7 mouse cellular contexts compared by ENCODE assay signal in the genomic region with DNA sequence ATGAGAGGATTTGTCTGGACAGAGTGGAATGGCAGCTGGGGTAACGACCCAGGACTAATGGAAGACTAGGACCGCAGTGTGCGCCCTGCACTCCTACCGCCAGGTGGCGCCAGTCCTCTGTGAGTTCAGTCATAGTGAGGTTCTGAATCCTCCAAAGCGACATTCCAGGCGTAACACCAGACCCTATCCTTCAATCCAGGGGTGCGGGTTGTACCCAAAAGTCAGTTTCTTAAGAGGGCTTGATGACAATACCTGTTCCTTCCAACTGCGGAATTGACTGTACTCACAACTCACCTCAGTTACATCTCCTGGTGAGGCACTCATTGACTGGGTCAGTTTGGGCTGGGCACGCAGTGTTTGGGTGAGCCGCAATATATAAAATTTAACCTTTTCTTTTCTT. TPM values are rescaled to one million over a fixed set of nuclear protein-coding genes. Genes with fewer than 3 reads are reported as not detected.
DNase-seq lines count a peak whose midpoint lies in the region; ATAC-seq and TF ChIP-seq lines count a peak whose summit lies in the region.

No protein-coding gene starts in this region.

- no peaks in the 10 kb centered on the region for H3K4me1 ChIP-seq in intestine, embryonic 14.5 days (replicated peaks; ENCODE audit: control insufficient read depth, insufficient read depth, low read length)
- no peaks in the 10 kb centered on the region for H3K4me1 ChIP-seq in limb, embryonic 10.5 days
- no peaks in the 10 kb centered on the region for H3K4me1 ChIP-seq in midbrain, embryonic 11.5 days (ENCODE audit: control insufficient read depth, insufficient read depth, low read length)
- H3K4me1 ChIP-seq in small intestine, adult 2 months (ENCODE audit: control insufficient read depth, insufficient read depth, insufficient read length, low read length) = peaks cover 6% of the 10 kb centered on the region; the same call in 1 of the 2 replicates

- DNase-seq in adipocyte (ENCODE audit: low spot score) = peak; percentile 82
- DNase-seq in cerebellum, postnatal 36 days = peak; percentile 82 to 87
- DNase-seq in gastrocnemius, adult 8-10 months (ENCODE audit: low spot score in 2 of 2) = peak; percentile 56 to 61
- peak; percentile 96 for DNase-seq in intestine, embryonic 14.5 days (ENCODE audit: low spot score)
- DNase-seq in limb, embryonic 10.5 days (ENCODE audit: low spot score) = peak; percentile 95
- DNase-seq in midbrain, embryonic 11.5 days (ENCODE audit: low spot score, missing footprints) = peak; percentile 99

- TF ChIP-seq POLR2A in small intestine, adult 2 months (IDR thresholded peaks at IDR 0.05; ENCODE audit: low read depth, low read length) = no peak

- 19% methylated on average over 11 of the region's 11 CpGs for WGBS in intestine, embryonic 14.5 days
- WGBS in limb, embryonic 10.5 days = 22% methylated on average over 11 of the region's 11 CpGs
- 21% methylated on average over 11 of the region's 11 CpGs for WGBS in midbrain, embryonic 11.5 days
- 18% methylated on average over 11 of the region's 11 CpGs for WGBS in small intestine, adult 2 months

- no peak overlapping the region for H3K9ac ChIP-seq in intestine, embryonic 14.5 days (ENCODE audit: low read length)
- no peak overlapping the region for H3K9ac ChIP-seq in midbrain, embryonic 11.5 days (ENCODE audit: low read length)

- no peak overlapping the region for H3K4me3 ChIP-seq in intestine, embryonic 14.5 days (ENCODE audit: low read depth, low read length)
- H3K4me3 ChIP-seq in limb, embryonic 10.5 days = no peak overlapping the region
- no peak overlapping the region for H3K4me3 ChIP-seq in midbrain, embryonic 11.5 days (ENCODE audit: low read depth, low read length)
- H3K4me3 ChIP-seq in small intestine, adult 2 months (ENCODE audit: low read depth, low read length) = no peak overlapping the region

- peak; percentile 85 for ATAC-seq in intestine, embryonic 14.5 days (replicated peaks; ENCODE audit: low FRiP score, low TSS enrichment, low read depth)
- peak; percentile 76 for ATAC-seq in midbrain, embryonic 11.5 days (ENCODE audit: low FRiP score)

- H3K27ac ChIP-seq in intestine, embryonic 14.5 days (ENCODE audit: low read depth) = no peak overlapping the region
- no peak overlapping the region for H3K27ac ChIP-seq in limb, embryonic 10.5 days
- no peak overlapping the region for H3K27ac ChIP-seq in midbrain, embryonic 11.5 days (ENCODE audit: low read depth, low read length)
- H3K27ac ChIP-seq in small intestine, adult 2 months (ENCODE audit: insufficient read depth, low read depth, low read length) = no peak overlapping the region

- H3K9me3 ChIP-seq in intestine, embryonic 14.5 days (ENCODE audit: control insufficient read depth, low read length) = no peaks in the 10 kb centered on the region
- no peaks in the 10 kb centered on the region for H3K9me3 ChIP-seq in limb, embryonic 10.5 days (replicated peaks)
- no peaks in the 10 kb centered on the region for H3K9me3 ChIP-seq in midbrain, embryonic 11.5 days (ENCODE audit: control insufficient read depth, low read length)

- H3K4me2 ChIP-seq in intestine, embryonic 14.5 days (ENCODE audit: low read length) = no peak overlapping the region
- no peak overlapping the region for H3K4me2 ChIP-seq in midbrain, embryonic 11.5 days

- peak; percentile 98 for TF ChIP-seq CTCF in small intestine, adult 2 months (IDR thresholded peaks at IDR 0.05; ENCODE audit: extremely low read depth, insufficient read length, insufficient replicate concordance, low read depth, low read length)

- H3K27me3 ChIP-seq in intestine, embryonic 14.5 days (replicated peaks; ENCODE audit: control insufficient read depth, insufficient read depth, low read length) = no peaks in the 10 kb centered on the region
- H3K27me3 ChIP-seq in limb, embryonic 10.5 days (ENCODE audit: low read depth, poor library complexity, severe bottlenecking) = no peaks in the 10 kb centered on the region
- H3K27me3 ChIP-seq in midbrain, embryonic 11.5 days (ENCODE audit: control insufficient read depth, insufficient read depth, low read length) = no peaks in the 10 kb centered on the region
- H3K27me3 ChIP-seq in small intestine, adult 2 months (ENCODE audit: control insufficient read depth, insufficient read depth, low read length) = no peaks in the 10 kb centered on the region

- H3K36me3 ChIP-seq in intestine, embryonic 14.5 days (ENCODE audit: control insufficient read depth, insufficient read depth, low read length) = no peaks in the 10 kb centered on the region
- no peaks in the 10 kb centered on the region for H3K36me3 ChIP-seq in limb, embryonic 10.5 days
- H3K36me3 ChIP-seq in midbrain, embryonic 11.5 days (ENCODE audit: control insufficient read depth, insufficient read depth, low read length) = no peaks in the 10 kb centered on the region
- H3K36me3 ChIP-seq in small intestine, adult 2 months (ENCODE audit: control insufficient read depth, insufficient read depth, low read length) = no peaks in the 10 kb centered on the region

RNA-seq across cellular contexts. Expression of a gene that starts 9.2 kb away (rescaled TPM):
- total RNA-seq in gastrocnemius, adult 8-10 months (2022) = not detected
- polyA plus RNA-seq in intestine, embryonic 14.5 days (2014; fragmentation: Nextera tagmentation; extraction: Ambion mirVana) = 0.11 and 0.12 TPM in 2 replicates
- polyA plus RNA-seq in limb, embryonic 10.5 days (2016; fragmentation: Nextera tagmentation; extraction: Ambion mirVana) = 0.04 and 0.06 TPM in 2 replicates
- polyA plus RNA-seq in midbrain, embryonic 11.5 days (2014; fragmentation: Nextera tagmentation; extraction: Ambion mirVana) = 4.9 and 5.3 TPM in 2 replicates
- polyA plus RNA-seq in small intestine, adult 2 months (2012; rRNA removed) = 0.03 and 0.10 TPM in 2 replicates

RNA-seq across cellular contexts. Expression of a gene that starts 20.6 kb away (rescaled TPM):
- total RNA-seq in gastrocnemius, adult 8-10 months (2022) = 10 to 100 TPM; 39.3 to 51.9 (median 44.3) TPM
- polyA plus RNA-seq in intestine, embryonic 14.5 days (2014; fragmentation: Nextera tagmentation; extraction: Ambion mirVana) = 20.8 and 21.4 TPM in 2 replicates
- polyA plus RNA-seq in limb, embryonic 10.5 days (2016; fragmentation: Nextera tagmentation; extraction: Ambion mirVana) = 10.0 and 12.0 TPM in 2 replicates
- 18.4 and 19.0 TPM in 2 replicates for polyA plus RNA-seq in midbrain, embryonic 11.5 days (2014; fragmentation: Nextera tagmentation; extraction: Ambion mirVana)
- polyA plus RNA-seq in small intestine, adult 2 months (2012; rRNA removed) = 29.4 and 54.9 TPM in 2 replicates
